Mouse (Mus musculus): ENCODE data around the gene Tekt4.

Gene Tekt4

GRCm38 (mm10) chr17:25433223-25433616, 21.2 kb upstream of the Tekt4 start:
- DNase-seq, result no peak

GRCm38 (mm10) chr17:25433617-25434606, 20.5 kb upstream of the Tekt4 start, which contains the start of gene Cacna1h:
Gene Cacna1h (minus strand): TSS chr17:25433783.
- no peak for DNase-seq

DNA sequence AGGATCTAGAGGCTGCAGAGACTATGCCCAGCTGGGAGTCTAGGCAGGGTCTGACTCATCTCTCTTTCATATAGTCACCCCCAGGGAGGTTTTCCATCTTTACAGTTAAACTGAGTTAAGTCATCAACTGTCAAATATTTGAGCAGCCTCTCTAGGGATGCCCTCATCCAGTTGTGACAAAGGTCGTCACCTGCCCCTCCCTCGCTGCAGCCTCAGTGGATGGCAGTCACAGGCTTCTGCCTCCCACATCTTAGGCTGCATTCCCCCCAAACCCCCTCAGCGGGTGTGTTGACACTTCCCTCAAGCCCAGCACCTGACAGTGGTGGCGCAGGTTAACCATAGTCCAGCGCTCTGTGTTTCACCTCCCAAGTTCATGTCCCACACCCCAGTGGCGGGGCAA, 13.0 kb upstream of the Tekt4 start:
- DNase-seq, result no peak

GRCm38 (mm10) chr17:25442889-25443288, 11.5 kb upstream of the Tekt4 start:
- no peak for DNase-seq

DNA sequence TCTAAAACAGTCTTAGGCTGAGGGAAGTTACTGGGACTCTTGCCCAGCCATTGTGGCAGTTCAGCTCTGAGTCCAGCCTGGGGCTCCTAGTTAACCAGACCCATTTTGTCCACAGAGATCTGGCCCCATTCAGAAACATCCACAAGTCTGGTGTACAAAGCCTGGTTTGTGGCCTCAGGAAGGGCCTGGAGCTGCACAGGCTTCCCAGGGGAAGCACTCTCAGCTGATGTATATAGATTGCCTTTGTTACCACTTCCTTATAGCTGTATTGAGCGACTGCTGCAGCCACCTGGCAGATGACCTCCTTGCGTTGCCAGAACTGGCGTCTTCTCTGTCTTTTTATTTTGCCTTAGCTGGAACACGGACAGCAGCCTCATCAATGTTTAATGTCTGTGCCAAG, 9.3 kb upstream of the Tekt4 start:
- no peak for DNase-seq

DNA sequence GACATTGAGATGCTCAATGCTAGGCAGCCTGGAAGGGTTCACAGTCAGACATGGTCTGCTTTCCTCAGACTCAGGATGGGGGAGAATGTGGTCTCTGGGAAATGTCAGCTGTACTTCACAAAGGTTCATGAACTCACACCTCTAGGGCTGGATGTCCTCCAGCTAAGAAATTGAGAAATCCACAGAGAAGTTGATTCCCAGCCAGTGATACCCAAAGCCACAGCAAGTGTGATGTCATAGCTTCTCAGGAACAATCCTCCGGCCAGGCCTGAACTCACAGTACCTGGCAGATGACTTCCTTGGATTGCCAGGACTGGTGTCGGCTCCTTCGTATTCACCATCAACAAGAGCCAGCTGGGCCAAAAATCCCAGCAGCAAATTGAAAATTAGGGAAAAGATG, 8.6 kb upstream of the Tekt4 start:
- no peak for DNase-seq

- DNase-seq, result no peak
Observed at GRCm38 (mm10) chr17:25447865-25448264, 6.5 kb upstream of the Tekt4 start.

DNA sequence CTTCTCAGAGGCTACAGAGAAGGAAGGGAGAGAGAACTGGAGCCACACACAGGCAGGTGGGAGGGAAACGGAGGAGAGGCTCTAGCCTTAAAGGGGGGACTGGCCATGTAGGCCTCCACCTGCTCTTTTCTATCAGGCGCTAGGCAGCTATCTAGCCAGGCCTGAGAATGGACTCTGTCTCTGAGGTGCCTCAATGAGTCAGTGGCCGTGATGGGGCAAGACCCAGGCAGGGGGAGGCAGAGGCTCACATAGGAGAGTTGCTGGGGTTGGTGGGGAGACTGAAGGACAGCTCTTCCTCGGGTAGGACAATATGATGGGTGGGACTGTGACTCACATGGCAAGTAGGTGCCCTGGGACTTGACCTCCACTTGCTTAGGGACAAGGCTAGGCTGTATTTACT, 4.1 kb upstream of the Tekt4 start:
- DNase-seq, result no peak

DNA sequence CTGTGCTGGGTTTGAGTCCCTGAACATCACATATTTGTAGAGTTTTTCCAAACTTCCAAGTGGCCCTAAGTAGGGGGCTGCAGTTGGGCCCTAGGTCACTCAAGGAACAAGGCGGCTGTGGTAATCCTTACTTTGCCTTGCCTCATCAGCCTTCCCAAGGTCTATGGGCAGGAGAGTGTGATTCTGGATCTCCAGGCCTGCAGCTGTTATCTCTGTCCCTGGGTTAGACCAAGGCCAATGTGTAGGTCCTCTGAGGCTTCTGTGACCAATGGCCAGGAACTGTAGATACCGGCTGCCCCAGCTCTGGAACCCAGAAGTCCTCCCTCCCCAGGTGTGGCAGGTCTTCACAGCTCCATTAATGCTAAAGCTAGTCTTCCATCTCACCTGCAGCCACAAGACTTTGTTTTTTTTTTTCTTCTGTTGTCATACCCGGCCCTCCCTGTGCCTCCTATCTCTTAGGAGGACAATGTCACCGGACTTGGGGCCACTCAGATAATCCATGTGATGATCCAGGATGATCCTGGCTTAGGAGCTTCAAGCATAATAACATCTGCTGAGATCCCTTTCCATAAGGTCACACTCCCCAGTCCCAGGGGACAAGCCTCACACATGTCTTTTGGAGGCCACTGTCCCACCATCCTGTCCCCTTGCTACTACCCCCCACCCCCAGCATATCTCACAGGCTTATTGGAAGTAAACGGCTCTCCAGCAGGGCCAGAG, 2.0 kb upstream of the Tekt4 start:
- no peak for DNase-seq

DNA sequence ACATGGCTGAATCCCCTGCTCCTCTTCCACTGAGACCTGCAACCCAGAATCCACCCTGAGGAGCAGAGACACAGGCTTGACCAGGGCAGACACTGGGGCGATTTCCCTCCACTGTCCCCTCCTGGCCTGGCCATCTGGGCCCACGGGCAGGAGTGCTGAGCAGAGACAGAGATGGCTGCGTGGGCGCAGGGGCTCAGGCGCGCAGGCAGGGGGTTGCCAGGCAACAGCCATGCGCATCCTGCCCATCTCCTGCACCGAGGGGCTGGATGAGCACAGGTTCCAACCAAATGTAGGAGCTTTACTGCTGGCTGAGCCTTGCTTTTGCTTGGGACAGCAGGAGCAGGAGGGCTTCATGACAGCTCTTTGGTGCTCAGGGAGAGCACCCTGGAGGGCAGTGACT, 2.1 kb downstream of the Tekt4 start:
- no peak for DNase-seq

DNA sequence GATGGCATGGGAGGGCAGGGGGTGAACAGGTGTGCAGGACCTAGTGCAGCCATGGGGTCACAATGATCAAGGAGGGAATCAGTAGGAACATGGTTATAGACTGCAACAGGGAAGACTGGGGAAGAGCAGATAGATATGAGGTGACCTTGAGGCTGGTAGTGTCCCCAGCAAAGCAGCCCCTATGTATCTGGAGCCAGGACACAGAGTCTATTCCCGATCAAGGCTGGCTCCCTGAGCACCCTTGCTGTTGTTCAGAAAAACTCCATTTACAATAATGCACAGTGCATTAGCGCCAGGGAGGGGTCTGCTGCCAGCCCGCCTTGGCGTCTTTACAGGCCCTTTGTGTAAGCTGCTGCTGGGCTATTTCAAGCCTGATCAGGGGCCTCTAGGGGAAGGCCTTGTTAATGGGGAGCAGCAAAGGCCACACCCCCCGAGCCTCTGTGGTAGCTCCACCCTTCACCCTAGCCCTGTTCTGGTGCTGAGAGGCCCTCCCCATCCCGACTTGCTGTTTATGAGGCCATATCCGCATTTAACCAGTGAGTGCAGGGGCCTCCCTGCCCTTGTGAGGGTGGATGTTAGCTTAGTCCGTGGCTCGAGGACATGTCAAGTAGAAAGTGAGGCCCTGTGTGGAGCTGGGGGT, 7.9 kb downstream of the Tekt4 start:
- DNase-seq, result no peak

DNA sequence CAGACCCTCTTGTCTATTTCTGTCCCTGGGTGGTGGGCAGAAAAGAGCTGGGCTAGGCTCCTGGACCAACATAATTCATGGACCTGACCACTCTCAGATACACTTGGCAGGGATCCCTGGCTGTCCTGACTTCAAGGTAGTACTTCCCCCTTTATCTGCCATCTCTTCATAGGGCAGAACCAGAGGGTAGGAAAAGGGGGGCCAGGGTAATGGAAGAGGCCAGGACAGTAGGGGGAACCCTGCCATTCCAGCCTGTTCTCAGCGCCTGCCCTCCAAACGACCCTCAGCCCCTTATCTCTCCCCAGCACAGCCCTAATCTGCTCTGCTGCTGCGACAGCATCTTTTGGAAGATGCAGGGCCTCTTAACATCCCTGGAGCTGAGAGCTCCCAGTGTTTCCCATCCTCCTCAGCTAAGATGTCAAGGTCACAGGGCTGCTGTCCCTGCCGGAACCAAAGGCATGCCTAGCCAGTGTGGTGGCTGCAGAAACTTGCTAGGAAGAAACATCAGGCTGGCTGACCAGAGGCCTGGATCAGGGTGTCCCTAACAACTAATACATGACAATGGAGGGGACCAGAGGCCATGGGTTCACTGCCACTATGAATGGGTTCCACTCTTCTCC, 9.0 kb downstream of the Tekt4 start:
- no peak for DNase-seq

DNA sequence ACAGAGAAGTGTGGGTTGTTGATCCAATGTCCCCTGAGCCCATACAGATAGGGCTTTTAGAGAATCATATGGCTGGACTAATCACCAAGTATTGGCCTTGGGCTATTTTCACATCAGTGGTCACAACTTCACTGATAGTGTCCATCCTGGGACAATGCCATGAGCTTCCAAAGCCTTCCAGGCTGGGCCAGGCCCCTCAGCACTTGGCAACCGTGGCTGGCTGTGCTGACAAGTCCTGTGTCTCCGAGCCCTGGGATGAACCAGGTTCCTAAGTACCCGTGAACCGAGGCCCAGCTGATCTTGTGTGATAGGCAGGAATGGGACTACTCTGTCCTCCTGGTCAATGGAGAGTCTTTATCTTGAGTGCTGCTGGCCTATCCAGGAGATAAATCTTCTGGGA, 9.7 kb downstream of the Tekt4 start:
- DNase-seq, result no peak

DNA sequence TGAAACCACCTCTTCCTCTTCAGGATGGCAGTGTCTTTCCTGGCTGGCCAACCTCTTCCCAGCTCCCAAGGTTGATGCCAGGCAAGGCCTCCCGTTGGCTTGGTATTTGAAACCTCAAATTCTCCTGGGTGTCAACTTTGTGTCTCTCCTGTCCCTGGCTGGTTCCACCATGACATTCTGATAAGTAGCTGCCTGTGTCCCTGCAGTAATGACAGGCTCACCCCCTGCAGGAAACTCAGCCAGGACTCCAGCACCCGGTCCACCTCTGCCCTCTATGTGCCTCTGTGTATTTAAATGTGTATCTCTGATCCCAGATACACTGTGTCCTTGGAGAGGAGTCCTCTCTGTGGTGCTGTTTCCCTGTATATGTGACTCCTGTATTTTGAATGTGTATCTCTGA, 11.8 kb downstream of the Tekt4 start:
- no peak for DNase-seq

- DNase-seq, result no peak
Observed at GRCm38 (mm10) chr17:25467781-25468180, 13.4 kb downstream of the Tekt4 start.

DNA sequence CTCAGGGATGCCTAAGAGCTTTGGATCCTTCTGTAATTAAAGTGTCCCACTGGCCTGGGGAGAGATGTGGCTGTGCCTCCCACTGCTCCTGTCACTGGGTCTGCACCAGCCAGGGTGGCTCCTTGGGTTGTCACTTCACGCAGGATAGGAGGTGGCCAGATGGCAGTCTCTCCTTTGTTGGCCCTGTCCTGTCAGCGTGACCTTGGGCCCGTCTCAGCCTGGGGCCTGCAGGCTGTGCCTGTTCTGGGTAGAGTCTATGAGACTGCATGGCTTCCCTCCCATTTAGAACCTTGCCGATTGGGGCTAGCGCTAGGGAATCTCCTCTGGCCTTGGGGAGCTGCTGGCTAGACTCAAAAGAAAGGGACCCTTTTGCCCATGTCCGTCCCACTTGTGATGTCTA, 13.9 kb downstream of the Tekt4 start:
- DNase-seq, result no peak

- peak; percentile 39 for DNase-seq
Observed at GRCm38 (mm10) chr17:25469798-25470197, 15.4 kb downstream of the Tekt4 start.

DNA sequence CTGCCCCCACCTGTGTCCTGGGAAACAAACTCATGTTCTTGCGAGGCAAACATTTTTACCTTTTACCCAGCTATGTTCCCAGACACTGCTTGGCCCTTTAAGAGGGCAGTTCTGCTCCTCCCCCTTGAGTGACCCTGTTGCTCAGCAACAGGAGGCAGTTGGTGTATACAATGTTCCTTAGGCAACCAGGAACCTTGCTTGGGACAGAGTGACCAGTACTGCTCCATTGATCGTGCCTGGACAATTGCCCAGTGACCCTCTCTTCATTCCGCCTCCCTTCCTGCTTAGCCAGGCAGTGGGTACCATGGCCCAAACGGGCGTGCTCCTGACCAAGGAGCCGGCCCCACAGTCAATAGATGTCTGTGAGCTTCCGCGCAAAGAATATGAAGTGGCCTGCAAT, 17.0 kb downstream of the Tekt4 start:
- no peak for DNase-seq

DNA sequence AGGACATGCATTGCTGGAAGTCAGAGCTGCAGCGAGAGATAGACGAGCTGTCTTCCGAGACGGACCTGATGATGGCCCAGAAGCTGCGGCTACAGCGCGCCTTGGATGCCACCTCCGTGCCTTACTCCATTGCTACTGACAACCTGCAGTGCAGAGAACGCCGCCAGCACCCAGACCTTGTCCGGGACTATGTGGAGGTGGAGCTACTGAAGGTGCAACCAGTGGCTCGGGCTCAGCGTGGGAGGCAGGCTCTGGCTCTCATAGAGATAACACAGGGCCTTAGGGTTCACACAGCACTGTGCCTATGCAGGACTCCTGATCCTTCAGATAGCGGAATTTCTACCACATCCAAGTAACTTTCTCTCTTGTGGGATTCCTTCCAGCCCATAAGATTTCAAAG, 17.6 kb downstream of the Tekt4 start:
- DNase-seq, result no peak

- peak; percentile 35 for DNase-seq
Observed at GRCm38 (mm10) chr17:25474330-25475077, 20.1 kb downstream of the Tekt4 start.

GRCm38 (mm10) chr17:25475946-25476744, 21.7 kb downstream of the Tekt4 start:
- DNase-seq, result peak; percentile 65

All from cerebellum, adult 9-10 months (tissue).